Mouse (Mus musculus) megakaryocyte-erythroid progenitor cell, adult 5 weeks (primary cell): ENCODE measurements around the gene Slc6a9. TPM values are rescaled to one million over a fixed set of nuclear protein-coding genes. Genes with fewer than 3 reads are reported as not detected.

Experiments
- polyA plus RNA-seq: library from polyadenylated mRNA; stranded (reverse); fragments of >175 nt; gene quantifications from 2 replicates; pipeline ENCODE4 v1.2.3, GENCODE M21; 2012

Gene Slc6a9
- polyA plus RNA-seq: 1.1 and 1.2 TPM in 2 replicates

DNA sequence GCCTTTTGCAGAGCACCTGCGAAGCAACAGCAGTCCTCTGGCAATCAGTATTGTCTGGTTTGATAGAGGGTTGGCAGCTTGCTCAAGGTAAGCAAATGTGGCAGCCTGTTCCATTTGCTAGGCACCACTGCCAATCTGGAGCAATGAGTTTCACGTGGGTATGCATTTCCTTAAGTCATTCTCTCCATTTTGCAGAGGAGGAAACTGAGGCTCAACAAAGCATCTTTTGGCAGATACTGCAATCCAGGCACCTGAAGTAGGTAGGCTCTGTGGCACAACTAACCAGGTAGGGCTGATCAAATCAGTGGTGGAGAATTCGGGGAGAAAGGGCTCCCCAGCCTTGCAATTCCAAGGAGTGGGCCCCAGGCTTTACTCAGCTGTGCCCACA is at the start of gene Slc6a9:
Gene Slc6a9 (plus strand): TSS at position 50 of the 388 bp plus-strand sequence.

GRCm38 (mm10) chr4:117872471-117872886 is 38.2 kb downstream of the Slc6a9 start, which contains the start of gene Ccdc24:
Gene Ccdc24, minus strand, starts transcription at chr4:117872557.

DNA sequence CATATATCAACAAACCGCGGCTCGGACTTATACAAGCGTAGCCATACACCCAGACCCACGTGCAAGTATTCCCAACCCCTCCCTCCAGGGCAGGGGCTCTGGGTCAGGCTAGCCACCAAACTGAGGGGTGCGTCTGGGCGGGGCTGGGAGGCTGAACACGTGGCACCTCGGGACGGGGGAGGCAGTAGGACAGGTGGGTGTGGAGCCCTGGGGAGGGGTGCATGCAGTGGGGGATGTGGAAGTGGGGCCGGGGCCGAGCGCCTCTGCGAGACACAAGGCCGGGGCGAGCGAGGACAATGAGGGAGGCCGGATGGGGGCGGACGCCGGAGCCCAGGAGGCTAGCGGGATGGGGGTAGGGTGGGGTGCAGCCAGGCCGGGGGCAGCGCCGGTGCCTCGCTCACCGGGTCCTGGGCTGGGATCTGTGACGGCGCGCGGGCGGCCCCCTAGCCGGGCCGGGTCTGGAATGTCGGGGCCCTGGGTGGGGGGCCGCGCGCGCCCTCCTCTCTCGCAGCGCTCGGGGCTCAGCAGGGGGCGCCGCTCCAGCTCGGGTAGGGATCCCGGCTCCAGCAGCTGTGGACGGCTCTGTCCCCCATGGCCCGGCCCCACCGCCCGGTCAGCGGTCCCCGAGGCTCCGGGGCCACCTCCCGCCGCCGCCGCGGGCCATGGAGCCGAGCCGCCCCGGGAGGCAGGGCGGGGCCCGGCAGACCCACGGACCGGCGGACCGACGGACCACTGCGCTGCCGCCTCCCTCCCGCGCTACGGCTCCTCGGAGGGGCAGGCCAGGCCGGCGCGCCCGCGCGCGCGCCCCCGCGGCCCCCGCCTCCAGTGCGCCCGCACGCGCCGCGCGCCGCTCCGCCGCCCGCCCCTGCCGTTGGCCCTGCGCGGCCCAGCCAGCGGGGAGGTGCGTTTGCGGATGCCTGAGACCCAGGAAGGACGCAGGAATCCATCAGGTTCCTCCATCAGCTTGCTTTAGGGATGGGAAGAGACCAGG is 48.7 kb downstream of the Slc6a9 start, which contains the start of gene B4galt2:
Gene B4galt2 (minus strand): TSS at position 787 of the 991 bp plus-strand sequence.

GRCm38 (mm10) chr4:117887133-117887532 is 52.8 kb downstream of the Slc6a9 start, which contains the start of gene Atp6v0b:
Gene Atp6v0b, minus strand, starts transcription at chr4:117887333.

DNA sequence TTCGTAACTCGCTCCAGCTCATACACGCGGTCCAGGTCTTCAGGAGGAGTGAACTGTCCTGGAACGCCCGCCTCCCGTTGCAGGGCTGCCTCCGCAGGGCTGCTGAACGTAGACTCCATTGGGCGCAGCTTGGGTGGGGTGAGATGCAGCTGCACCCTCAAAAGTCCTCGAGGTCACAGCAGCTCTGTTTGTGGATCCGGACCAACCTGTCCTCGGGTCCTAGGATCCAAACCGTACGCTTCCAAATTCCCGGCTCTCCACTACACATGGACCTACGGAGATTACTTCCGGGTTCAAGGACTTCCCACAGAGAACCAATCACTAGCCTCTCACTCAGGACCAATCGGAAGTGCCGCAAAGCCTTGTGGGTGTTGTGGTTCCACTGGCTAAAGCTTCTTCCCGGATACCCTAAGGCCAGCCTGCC is 57.4 kb downstream of the Slc6a9 start, which contains the start of gene Dph2:
Gene Dph2 (minus strand): TSS at position 295 of the 424 bp plus-strand sequence.

GRCm38 (mm10) chr4:117914591-117915442 is 80.5 kb downstream of the Slc6a9 start, which contains the start of gene Ipo13:
Gene Ipo13, minus strand, starts transcription at chr4:117914999.

Other genes starting within 250 kb of the Slc6a9 start
- 30.7 and 31.2 TPM in 2 replicates for gene Dmap1, start 152.2 kb upstream of the Slc6a9 start, polyA plus RNA-seq
- gene Gm12845, start 110.1 kb upstream of the Slc6a9 start, polyA plus RNA-seq: not detected in 2 replicates
- not detected in 2 replicates for gene Klf17, start 68.9 kb upstream of the Slc6a9 start, polyA plus RNA-seq
- gene Ccdc24, start 38.1 kb downstream of the Slc6a9 start, polyA plus RNA-seq: not detected in 2 replicates
- gene B4galt2, start 49.0 kb downstream of the Slc6a9 start, polyA plus RNA-seq: 0.61 and 0.83 TPM in 2 replicates
- gene Atp6v0b, start 52.8 kb downstream of the Slc6a9 start, polyA plus RNA-seq: 289 and 357 TPM in 2 replicates
- 11.4 and 13.0 TPM in 2 replicates for gene Dph2, start 57.5 kb downstream of the Slc6a9 start, polyA plus RNA-seq
- 20.6 and 24.3 TPM in 2 replicates for gene Ipo13, start 80.5 kb downstream of the Slc6a9 start, polyA plus RNA-seq
- gene Artn, start 95.3 kb downstream of the Slc6a9 start, polyA plus RNA-seq: 0.20 and 0.26 TPM in 2 replicates